Mouse (Mus musculus): ENCODE results near the gene Dnah5.
A peak's percentile ranks its signal among the peaks of the same experiment; 100 is the strongest.
"Not testable (repeated sequence)": the region's sequence is repeated elsewhere in the genome, so short reads cannot be mapped to it uniquely, and the experiment has no call there.

The Dnah5 gene

GRCm38 (mm10) chr15:28307131-28307530 lies 103.6 kb downstream of the Dnah5 start:
- DNase-seq (ENCODE audit: low spot score) = no peak

GRCm38 (mm10) chr15:28307884-28308283 lies 104.3 kb downstream of the Dnah5 start:
- DNase-seq (ENCODE audit: low spot score) = no peak

- no peak for DNase-seq (ENCODE audit: low spot score)
These were observed 107.0 kb downstream of the Dnah5 start for GRCm38 (mm10) chr15:28310516-28310915.

- DNase-seq (ENCODE audit: low spot score) = no peak
These were observed 109.9 kb downstream of the Dnah5 start for GRCm38 (mm10) chr15:28313451-28313850.

GRCm38 (mm10) chr15:28315812-28316528 lies 112.4 kb downstream of the Dnah5 start:
- peak; percentile 7 for DNase-seq (ENCODE audit: low spot score)

GRCm38 (mm10) chr15:28322533-28322932 lies 119.0 kb downstream of the Dnah5 start:
- no peak for DNase-seq (ENCODE audit: low spot score)

- no peak for DNase-seq (ENCODE audit: low spot score)
These were observed 123.4 kb downstream of the Dnah5 start for GRCm38 (mm10) chr15:28326985-28327384.

GRCm38 (mm10) chr15:28327441-28327840 lies 123.9 kb downstream of the Dnah5 start:
- no peak for DNase-seq (ENCODE audit: low spot score)

GRCm38 (mm10) chr15:28341151-28341550 lies 137.6 kb downstream of the Dnah5 start:
- DNase-seq (ENCODE audit: low spot score) = no peak

- no peak for DNase-seq (ENCODE audit: low spot score)
These were observed 164.0 kb downstream of the Dnah5 start for GRCm38 (mm10) chr15:28367561-28367960.

- no peak for DNase-seq (ENCODE audit: low spot score)
These were observed 166.9 kb downstream of the Dnah5 start for GRCm38 (mm10) chr15:28370431-28370830.

GRCm38 (mm10) chr15:28371506-28371905 lies 168.0 kb downstream of the Dnah5 start:
- no peak for DNase-seq (ENCODE audit: low spot score)

GRCm38 (mm10) chr15:28374394-28374793 lies 170.8 kb downstream of the Dnah5 start:
- no peak for DNase-seq (ENCODE audit: low spot score)

GRCm38 (mm10) chr15:28380909-28381308 lies 177.4 kb downstream of the Dnah5 start:
- no peak for DNase-seq (ENCODE audit: low spot score)

- DNase-seq (ENCODE audit: low spot score) = not testable (repeated sequence)
These were observed 190.2 kb downstream of the Dnah5 start for GRCm38 (mm10) chr15:28393723-28394122.

GRCm38 (mm10) chr15:28395481-28395880 lies 191.9 kb downstream of the Dnah5 start:
- DNase-seq (ENCODE audit: low spot score) = no peak

- no peak for DNase-seq (ENCODE audit: low spot score)
These were observed 194.9 kb downstream of the Dnah5 start for GRCm38 (mm10) chr15:28398472-28398871.

- no peak for DNase-seq (ENCODE audit: low spot score)
These were observed 195.7 kb downstream of the Dnah5 start for GRCm38 (mm10) chr15:28399258-28399657.

GRCm38 (mm10) chr15:28404630-28405029 lies 201.1 kb downstream of the Dnah5 start:
- DNase-seq (ENCODE audit: low spot score) = no peak

GRCm38 (mm10) chr15:28405136-28405535 lies 201.6 kb downstream of the Dnah5 start:
- DNase-seq (ENCODE audit: low spot score) = no peak

- DNase-seq (ENCODE audit: low spot score) = no peak
These were observed 236.2 kb downstream of the Dnah5 start for GRCm38 (mm10) chr15:28439702-28440101.

GRCm38 (mm10) chr15:28444494-28444893 lies 240.9 kb downstream of the Dnah5 start:
- no peak for DNase-seq (ENCODE audit: low spot score)

GRCm38 (mm10) chr15:28461091-28461778 lies 257.7 kb downstream of the Dnah5 start:
- DNase-seq (ENCODE audit: low spot score) = not testable (repeated sequence)

All from urinary bladder, postnatal 25 days (tissue).